Mouse (Mus musculus) liver, embryonic 14.5 days (tissue): ENCODE data around the gene Fgfr2. TPM values are rescaled to one million over a fixed set of nuclear protein-coding genes. Genes with fewer than 3 reads are reported as not detected.

Experiments used
- ATAC-seq: fragments of 200-750 bp; cut with Nextera tagmentation; 2 replicates; pipeline ENCODE4 v1.8.0; 2017; ENCODE audit warnings: moderate number of reproducible peaks, mild to moderate bottlenecking, moderate library complexity; ENCODE audit not compliant: insufficient read depth
- DNase-seq, 3 experiments: peaks; one replicate each; pipeline ENCODE4 v3.0.0-alpha.2; 2012 to 2013; ENCODE audit warnings: low read depth in 3 of 3, low spot score in 3 of 3
- H3K27ac ChIP-seq: fragments of 300-500 bp; sonication (generic); 2 replicates; pipeline ENCODE4 v1.5.1; 2014; ENCODE audit warnings: moderate library complexity, mild to moderate bottlenecking, control low read depth, inconsistent platforms
- H3K27me3 ChIP-seq: fragments of 300-500 bp; sonication (generic); 2 replicates; pipeline ENCODE4 v1.6.1; 2014; ENCODE audit warnings: mild to moderate bottlenecking, low read length, moderate library complexity; ENCODE audit not compliant: control insufficient read depth, insufficient read depth
- H3K36me3 ChIP-seq: fragments of 300-500 bp; sonication (generic); replicated peaks from 2 replicates; pipeline ENCODE4 v1.6.1; 2014; ENCODE audit warnings: low read depth; ENCODE audit not compliant: control insufficient read depth, insufficient read depth
- H3K4me1 ChIP-seq, 2 experiments: fragments of 200-500 bp in 1 of 2; fragments of 300-500 bp in 1 of 2; sonication (generic) in 1 of 2; replicated peaks; 2 replicates each; pipeline ENCODE4 v1.6.1; 2012 to 2014; ENCODE audit warnings: antibody characterized with exemption in 1 of 2, inconsistent platforms in 1 of 2, low read length in 1 of 2; ENCODE audit not compliant: control insufficient read depth in 2 of 2, insufficient read depth in 2 of 2
- H3K4me2 ChIP-seq: fragments of 300-500 bp; sonication (generic); 2 replicates; pipeline ENCODE4 v1.6.1; 2014; ENCODE audit warnings: low read depth, mild to moderate bottlenecking, control low read depth, moderate library complexity
- H3K4me3 ChIP-seq, 2 experiments: fragments of 200-500 bp in 1 of 2; fragments of 300-500 bp in 1 of 2; sonication (generic) in 1 of 2; 2 replicates each; pipeline ENCODE4 v1.5.1; 2012 to 2014; ENCODE audit warnings: low read depth in 2 of 2, low read length in 2 of 2, mild to moderate bottlenecking in 2 of 2, control low read depth in 1 of 2, inconsistent platforms in 1 of 2, moderate library complexity in 1 of 2; ENCODE audit not compliant: insufficient read depth in 1 of 2
- H3K9ac ChIP-seq: fragments of 300-500 bp; sonication (generic); replicated peaks from 2 replicates; pipeline ENCODE4 v1.6.1; 2014; ENCODE audit warnings: mild to moderate bottlenecking, control low read depth, moderate library complexity
- H3K9me3 ChIP-seq: fragments of 300-500 bp; sonication (generic); 2 replicates; pipeline ENCODE4 v1.6.1; 2016; ENCODE audit warnings: low read length, mixed read lengths; ENCODE audit not compliant: control insufficient read depth
- CTCF ChIP-seq: IDR thresholded peaks from 2 replicates; pipeline ENCODE4 v1.5.1; 2016; ENCODE audit warnings: antibody characterized with exemption, low read depth, control low read depth
- EP300 ChIP-seq: IDR thresholded peaks from 2 replicates; pipeline ENCODE4 v1.6.1; 2016; ENCODE audit warnings: antibody characterized with exemption, low read depth
- WGBS: fragments of 180-500 bp; shearing (Covaris S2); extraction: QIAGEN DNeasy Blood & Tissue Kit; methylation state at CpG from one replicate; pipeline ENCODE4 v1.1.7; 2014; ENCODE audit not compliant: insufficient replicate concordance; 5-methylcytosine and 5-hydroxymethylcytosine counted together
- polyA plus RNA-seq, 2 experiments: library from polyadenylated mRNA; depleted of rRNA in 1 of 2; stranded (reverse) in 1 of 2; unstranded in 1 of 2; fragments of >200 nt; fragmentation: Nextera tagmentation in 1 of 2; extraction: Ambion mirVana in 1 of 2; gene quantifications; 2 replicates each; pipeline versions ENCODE4 v1.2.1 to v1.2.3; 2012 to 2014

Fgfr2 gene
- polyA plus RNA-seq, 2 experiments: 7.9 to 8.8 TPM

- Histone ChIP-seq H3K4me2 (no peak overlapping the region), H3K4me3 (no peak overlapping the region), H3K4me1 (no peaks in the 10 kb centered on the region; a peak in 2 of 4 replicates), H3K27me3 (no peaks in the 10 kb centered on the region), H3K36me3 (peaks cover 11% of the 10 kb centered on the region), H3K9me3 (no peaks in the 10 kb centered on the region), H3K9ac (no peak overlapping the region), H3K27ac (no peak overlapping the region)
- ATAC-seq (no peak), DNase-seq (no peak)
- TF ChIP-seq CTCF: no peak
- 57% methylated on average over 7 of the region's 7 CpGs for WGBS
These were observed 235.9 kb downstream of the Fgfr2 start for GRCm38 (mm10) chr7:132887019-132887804.

- TF ChIP-seq EP300 (no peak), CTCF (peak; percentile 34)
- 87% methylated on average over 7 of the region's 7 CpGs for WGBS
- H3K36me3 ChIP-seq: peaks cover 26% of the 10 kb centered on the region
- no peak overlapping the region for H3K27ac ChIP-seq
- ATAC-seq (no peak), DNase-seq (no peak)
- H3K4me1 ChIP-seq: no peaks in the 10 kb centered on the region; a peak in 2 of 4 replicates
- no peaks in the 10 kb centered on the region for H3K27me3 ChIP-seq
- H3K4me3 ChIP-seq: no peak overlapping the region
- no peaks in the 10 kb centered on the region for H3K9me3 ChIP-seq
- no peak overlapping the region for H3K9ac ChIP-seq
- H3K4me2 ChIP-seq: no peak overlapping the region
These were observed 239.1 kb downstream of the Fgfr2 start for GRCm38 (mm10) chr7:132884031-132884430.

GRCm38 (mm10) chr7:132882343-132882742 is 240.8 kb downstream of the Fgfr2 start:
- WGBS: 57% methylated on average over 2 of the region's 2 CpGs
- Histone ChIP-seq H3K36me3 (peaks cover 34% of the 10 kb centered on the region), H3K4me1 (no peaks in the 10 kb centered on the region; a peak in 2 of 4 replicates), H3K9me3 (no peaks in the 10 kb centered on the region), H3K4me3 (no peak overlapping the region), H3K4me2 (no peak overlapping the region), H3K27ac (no peak overlapping the region), H3K9ac (no peak overlapping the region), H3K27me3 (no peaks in the 10 kb centered on the region)
- DNase-seq: no peak
- TF ChIP-seq EP300: no peak
- peak; percentile 48; the same call in 1 of the 2 replicates for TF ChIP-seq CTCF
- no peak for ATAC-seq

- H3K36me3 ChIP-seq: peaks cover 51% of the 10 kb centered on the region
- H3K4me3 ChIP-seq: no peak overlapping the region
- DNase-seq: no peak
- ATAC-seq: no peak
- H3K27me3 ChIP-seq: no peaks in the 10 kb centered on the region
- no peak overlapping the region for H3K27ac ChIP-seq
- no peaks in the 10 kb centered on the region for H3K9me3 ChIP-seq
- no peaks in the 10 kb centered on the region for H3K4me1 ChIP-seq
- no peak for TF ChIP-seq CTCF
- no peak for TF ChIP-seq EP300
- 57% methylated on average over 1 of the region's 1 CpGs for WGBS
- no peak overlapping the region for H3K4me2 ChIP-seq
- no peak overlapping the region for H3K9ac ChIP-seq
These were observed 242.9 kb downstream of the Fgfr2 start for GRCm38 (mm10) chr7:132880276-132880675.

GRCm38 (mm10) chr7:132875391-132876086 is 247.6 kb downstream of the Fgfr2 start:
- Histone ChIP-seq H3K27ac (no peak overlapping the region), H3K9me3 (no peaks in the 10 kb centered on the region), H3K36me3 (peaks cover 56% of the 10 kb centered on the region), H3K27me3 (no peaks in the 10 kb centered on the region), H3K4me1 (no peaks in the 10 kb centered on the region), H3K4me2 (no peak overlapping the region), H3K4me3 (no peak overlapping the region), H3K9ac (no peak overlapping the region)
- ATAC-seq (no peak), DNase-seq (no peak)
- TF ChIP-seq EP300 (no peak), CTCF (no peak)
- WGBS: 80% methylated on average over 2 of the region's 2 CpGs
